Mouse (Mus musculus): ENCODE measurements around the gene Ehd1.

DNA sequence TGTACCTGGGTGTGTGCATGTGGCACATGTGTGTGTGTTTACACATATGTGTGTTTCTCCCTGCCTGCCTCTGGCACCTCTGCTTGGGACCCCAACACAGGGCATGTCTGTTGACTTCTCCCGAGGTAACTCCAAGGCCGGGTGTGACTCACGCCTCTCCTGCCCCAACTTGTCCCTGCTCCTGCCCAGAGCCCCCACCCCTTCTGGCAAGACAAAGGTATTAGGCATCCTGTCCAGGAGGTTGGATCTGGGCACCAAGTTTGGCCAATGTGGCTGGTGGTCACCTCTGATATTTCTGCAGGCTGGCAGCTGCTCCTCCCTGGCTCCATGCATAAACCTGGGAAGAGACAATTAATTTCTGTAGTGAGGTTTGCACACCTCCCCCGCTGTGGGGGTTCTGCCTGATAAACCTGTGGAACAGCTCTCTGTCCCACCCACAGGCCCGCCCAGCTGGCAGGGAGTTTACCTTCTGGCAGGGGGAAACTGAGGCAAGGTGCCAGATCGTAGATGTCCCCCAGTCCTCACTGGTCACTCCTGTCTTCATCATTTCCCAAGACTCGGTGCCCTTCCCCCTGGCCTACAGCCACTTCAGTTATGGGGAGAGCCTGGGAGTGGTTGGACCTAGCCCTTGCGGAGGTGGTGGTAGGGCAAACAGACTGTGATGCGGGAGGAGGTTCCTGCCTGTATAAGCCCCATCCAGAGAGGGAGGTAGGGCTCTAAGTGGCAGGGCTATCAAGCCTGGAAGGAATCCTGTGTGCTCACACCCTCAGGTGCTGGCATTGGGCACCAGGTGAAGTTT, 31.4 kb downstream of the Ehd1 start:
- TF ChIP-seq MAFK (IDR thresholded peaks at IDR 0.05; ENCODE audit: insufficient read depth, low read depth, low read length) = no peak
- no peak for TF ChIP-seq ZNF384 (IDR thresholded peaks at IDR 0.05; ENCODE audit: low read depth, low read length)
- no peak for TF ChIP-seq HCFC1 (IDR thresholded peaks at IDR 0.05; ENCODE audit: borderline replicate concordance, insufficient read depth, low read length)
